Mouse (Mus musculus) embryonic fibroblast, embryonic 13.5 days (primary cell): ENCODE data around the gene Rbfox3.

Source experiments
- CTCF ChIP-seq: IDR thresholded peaks from 2 replicates; pipeline ENCODE4 v1.5.1; 2011; ENCODE audit warnings: mild to moderate bottlenecking, control low read depth, low read length, moderate library complexity, borderline replicate concordance; ENCODE audit not compliant: insufficient read depth
- POLR2A ChIP-seq: IDR thresholded peaks from 2 replicates; pipeline ENCODE4 v1.6.1; 2011; ENCODE audit warnings: low read depth, mild to moderate bottlenecking, control low read depth, low read length, moderate library complexity

GRCm38 (mm10) chr11:118821353-118821752, 90.0 kb downstream of the Rbfox3 start:
- TF ChIP-seq CTCF (no peak), POLR2A (no peak)
